Mouse (Mus musculus) lung, embryonic 16.5 days (tissue): ENCODE measurements around the gene Map2k3. TPM values are rescaled to one million over a fixed set of nuclear protein-coding genes. Genes with fewer than 3 reads are reported as not detected.

Experiments
- ATAC-seq: fragments of 200-750 bp; cut with Nextera tagmentation; 2 replicates; pipeline ENCODE4 v1.8.0; 2017; ENCODE audit warnings: low read depth, mild to moderate bottlenecking, moderate library complexity
- H3K27ac ChIP-seq: fragments of 300-500 bp; sonication (generic); 2 replicates; pipeline ENCODE4 v1.5.1; 2014; ENCODE audit warnings: mild to moderate bottlenecking, control low read depth, low read length
- H3K27me3 ChIP-seq: fragments of 300-500 bp; sonication (generic); 2 replicates; pipeline ENCODE4 v1.6.1; 2014; ENCODE audit warnings: low read depth, low read length, mixed read lengths; ENCODE audit not compliant: control insufficient read depth, insufficient read depth
- H3K36me3 ChIP-seq: fragments of 300-500 bp; sonication (generic); 2 replicates; pipeline ENCODE4 v1.6.1; 2014; ENCODE audit warnings: low read length; ENCODE audit not compliant: control insufficient read depth, insufficient read depth
- H3K4me1 ChIP-seq: fragments of 300-500 bp; sonication (generic); replicated peaks from 2 replicates; pipeline ENCODE4 v1.6.1; 2014; ENCODE audit warnings: low read length, mixed read lengths; ENCODE audit not compliant: control insufficient read depth, insufficient read depth
- H3K4me2 ChIP-seq: fragments of 300-500 bp; sonication (generic); 2 replicates; pipeline ENCODE4 v1.6.1; 2014; ENCODE audit warnings: low read depth, low read length, control low read depth
- H3K4me3 ChIP-seq: fragments of 300-500 bp; sonication (generic); 2 replicates; pipeline ENCODE4 v1.5.1; 2014; ENCODE audit warnings: mild to moderate bottlenecking, low read length, control low read depth
- H3K9ac ChIP-seq: fragments of 300-500 bp; sonication (generic); 2 replicates; pipeline ENCODE4 v1.6.1; 2014; ENCODE audit warnings: low read length, control low read depth
- H3K9me3 ChIP-seq: fragments of 300-500 bp; sonication (generic); 2 replicates; pipeline ENCODE4 v1.6.1; 2016; ENCODE audit warnings: low read length; ENCODE audit not compliant: control insufficient read depth
- WGBS: fragments of 180-500 bp; shearing (Covaris S2); extraction: QIAGEN DNeasy Blood & Tissue Kit; methylation state at CpG from one replicate; pipeline ENCODE4 v1.1.7; 2014; 5-methylcytosine and 5-hydroxymethylcytosine counted together
- polyA plus RNA-seq: library from polyadenylated mRNA; unstranded; fragments of >200 nt; fragmentation: Nextera tagmentation; extraction: Ambion mirVana; gene quantifications from 2 replicates; pipeline ENCODE4 v1.2.1, GENCODE M21; 2015

The Map2k3 gene
- polyA plus RNA-seq, 1 experiment from 2014 or later: 114 TPM

DNA sequence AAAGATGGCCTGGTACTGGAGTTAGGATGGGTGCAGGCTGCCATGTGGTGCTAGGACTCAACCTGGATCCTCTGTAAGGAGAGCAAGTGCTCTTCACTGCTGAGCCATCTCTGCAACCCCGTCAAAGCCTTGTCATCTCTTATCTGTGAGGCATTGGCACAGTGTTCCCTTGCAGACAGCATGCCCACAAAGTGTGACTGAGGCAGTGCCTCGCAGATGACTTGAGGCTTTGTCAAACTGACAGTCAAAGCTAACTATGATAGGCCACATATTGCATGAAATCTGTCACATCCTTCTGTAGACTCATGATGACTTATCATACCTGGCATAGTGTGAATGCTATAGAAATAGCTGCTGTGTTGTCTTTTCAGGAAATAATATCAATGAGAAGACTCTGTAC is 11.8 kb upstream of the Map2k3 start:
- H3K9me3 ChIP-seq: no peaks in the 10 kb centered on the region
- 0 out of 2 replicates have a peak, but pooled peaks cover 2% of the 10 kb centered on the region for H3K4me1 ChIP-seq
- no peak overlapping the region for H3K9ac ChIP-seq
- WGBS: 76% methylated on average over 2 of the region's 2 CpGs
- H3K27me3 ChIP-seq: no peaks in the 10 kb centered on the region
- ATAC-seq: no peak
- H3K27ac ChIP-seq: no peak overlapping the region
- no peak overlapping the region for H3K4me3 ChIP-seq
- no peaks in the 10 kb centered on the region for H3K36me3 ChIP-seq
- no peak overlapping the region for H3K4me2 ChIP-seq

DNA sequence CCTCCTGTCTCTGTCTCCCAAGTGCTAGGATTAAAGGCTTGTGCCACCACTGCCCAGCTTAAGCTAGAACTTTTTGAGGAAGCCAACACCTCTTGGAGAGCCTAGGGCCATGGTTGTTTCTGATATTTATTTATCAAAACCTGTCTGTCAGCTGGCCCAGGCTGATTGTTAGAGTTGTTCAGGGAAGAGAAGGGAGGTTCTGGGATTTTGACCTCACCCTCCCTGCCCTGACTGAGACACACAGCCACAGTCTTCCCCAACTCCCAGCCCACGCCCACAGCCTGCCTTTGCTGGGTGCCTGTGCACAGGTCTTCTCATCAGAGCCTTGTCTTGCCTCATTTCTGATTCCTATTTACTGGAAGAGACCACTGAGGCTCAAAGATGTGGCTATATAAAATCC is 9.6 kb upstream of the Map2k3 start:
- no peak for ATAC-seq

DNA sequence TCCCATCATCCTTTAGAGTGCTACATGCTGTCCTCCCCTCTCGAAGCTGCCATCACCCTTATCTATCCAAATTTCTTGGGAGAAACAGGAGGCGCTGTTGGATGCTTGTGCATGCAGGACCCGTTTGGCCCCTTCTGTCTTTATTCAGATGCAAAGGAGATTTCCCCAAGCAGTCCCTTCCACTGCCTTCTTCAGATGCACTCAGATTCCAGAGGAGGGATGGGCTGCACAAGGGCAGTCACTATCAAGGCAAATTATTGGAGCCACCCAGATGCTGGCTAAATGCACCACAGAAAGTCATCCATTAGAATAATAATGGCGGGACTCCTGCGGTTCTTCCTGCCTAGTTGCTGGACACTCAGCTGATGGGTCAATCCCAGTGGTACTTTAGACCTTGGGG is 8.9 kb upstream of the Map2k3 start:
- H3K27ac ChIP-seq: no peak overlapping the region
- H3K4me2 ChIP-seq: no peak overlapping the region
- no peak overlapping the region for H3K4me3 ChIP-seq
- WGBS: 76% methylated on average over 5 of the region's 5 CpGs
- H3K9me3 ChIP-seq: no peaks in the 10 kb centered on the region
- H3K27me3 ChIP-seq: no peaks in the 10 kb centered on the region
- H3K36me3 ChIP-seq: no peaks in the 10 kb centered on the region
- H3K9ac ChIP-seq: no peak overlapping the region
- ATAC-seq: no peak
- peaks cover 11% of the 10 kb centered on the region for H3K4me1 ChIP-seq

More for the DNA sequence above, 9.6 kb upstream of the Map2k3 start:
- no peak overlapping the region for H3K9ac ChIP-seq
- H3K27me3 ChIP-seq: no peaks in the 10 kb centered on the region
- H3K36me3 ChIP-seq: no peaks in the 10 kb centered on the region
- no peak overlapping the region for H3K27ac ChIP-seq
- 83% methylated on average over 1 of the region's 1 CpGs for WGBS
- peaks cover 6% of the 10 kb centered on the region for H3K4me1 ChIP-seq
- no peak overlapping the region for H3K4me3 ChIP-seq
- no peaks in the 10 kb centered on the region for H3K9me3 ChIP-seq
- H3K4me2 ChIP-seq: no peak overlapping the region

DNA sequence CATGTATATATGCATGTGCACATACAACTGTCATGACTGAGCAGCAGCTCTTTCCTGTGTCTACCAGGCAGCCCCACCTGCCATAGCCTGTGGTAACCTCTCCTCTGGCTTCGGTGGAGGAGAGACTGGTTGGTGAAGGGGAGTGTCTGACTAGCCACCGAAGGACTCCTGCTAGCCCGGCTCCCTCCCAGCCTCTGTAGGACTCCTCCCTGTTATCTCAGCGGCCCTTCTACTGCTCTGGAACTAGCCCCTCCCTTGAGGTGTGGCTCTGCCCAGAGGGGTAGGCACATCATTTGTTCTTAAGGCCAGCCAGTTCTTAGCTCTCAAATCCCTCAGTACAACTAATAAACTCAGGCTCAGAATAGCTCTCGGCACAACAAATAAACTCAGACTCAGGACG is 7.3 kb upstream of the Map2k3 start:
- H3K27ac ChIP-seq: no peak overlapping the region
- peaks cover 11% of the 10 kb centered on the region for H3K4me1 ChIP-seq
- no peak overlapping the region for H3K9ac ChIP-seq
- no peak for ATAC-seq
- no peaks in the 10 kb centered on the region for H3K36me3 ChIP-seq
- H3K9me3 ChIP-seq: no peaks in the 10 kb centered on the region
- no peaks in the 10 kb centered on the region for H3K27me3 ChIP-seq
- 41% methylated on average over 6 of the region's 6 CpGs for WGBS
- no peak overlapping the region for H3K4me3 ChIP-seq
- H3K4me2 ChIP-seq: no peak overlapping the region

DNA sequence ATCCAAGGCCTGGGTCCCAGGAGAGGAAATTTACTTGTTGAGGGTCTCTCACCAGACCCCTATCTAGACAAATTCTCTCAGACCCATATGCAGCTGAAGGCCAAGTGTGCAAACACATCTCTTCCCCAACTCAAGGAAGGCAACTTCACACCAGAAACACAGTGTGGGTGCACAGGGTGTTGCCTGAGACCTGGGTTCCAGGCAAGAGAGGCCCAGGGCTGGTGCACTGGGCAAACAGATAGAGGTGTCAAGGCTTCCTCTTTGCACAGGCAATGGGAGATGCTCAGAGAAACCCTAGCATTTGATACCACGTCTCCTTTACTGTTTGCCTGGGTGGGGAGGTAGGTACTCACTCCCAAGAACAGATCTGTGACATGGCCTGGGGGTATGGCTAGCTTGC is 6.9 kb upstream of the Map2k3 start:
- no peak overlapping the region for H3K4me2 ChIP-seq

DNA sequence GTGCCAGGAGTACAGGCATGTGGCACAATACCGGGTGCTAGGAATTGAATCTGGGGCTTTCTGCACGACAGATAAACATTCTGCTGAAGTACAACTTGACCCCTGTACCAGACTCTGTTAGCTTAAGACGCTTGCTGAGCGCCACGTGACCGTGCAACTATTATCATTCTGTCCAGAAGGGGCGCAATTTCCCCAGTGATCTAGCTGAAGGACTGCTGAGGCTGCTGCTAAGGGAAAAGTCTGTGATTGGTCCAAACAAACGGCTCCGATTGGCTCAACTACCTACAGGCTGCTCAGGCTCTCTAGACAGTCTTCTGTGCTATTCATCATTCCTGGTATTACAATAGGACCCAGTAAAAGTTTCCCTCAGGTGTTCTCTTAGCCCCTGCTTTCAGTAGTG is 4.6 kb upstream of the Map2k3 start:
- ATAC-seq: peak; percentile 69
- Histone ChIP-seq H3K27me3 (no peaks in the 10 kb centered on the region), H3K4me2 (peak overlapping the region; percentile 43), H3K9ac (no peak overlapping the region), H3K36me3 (no peaks in the 10 kb centered on the region), H3K4me1 (peaks cover 19% of the 10 kb centered on the region), H3K27ac (peak overlapping the region; percentile 50; the same call in 1 of the 2 replicates), H3K4me3 (0 out of 2 replicates have a peak overlapping the region, but pooled peaks have one; percentile 7), H3K9me3 (no peaks in the 10 kb centered on the region)
- WGBS: 0% methylated on average over 9 of the region's 9 CpGs

More for the DNA sequence above, 6.9 kb upstream of the Map2k3 start:
- Histone ChIP-seq H3K9ac (no peak overlapping the region), H3K36me3 (no peaks in the 10 kb centered on the region), H3K27me3 (no peaks in the 10 kb centered on the region), H3K4me3 (no peak overlapping the region), H3K4me1 (peaks cover 11% of the 10 kb centered on the region), H3K27ac (no peak overlapping the region), H3K9me3 (no peaks in the 10 kb centered on the region)
- ATAC-seq: no peak
- WGBS: 89% methylated on average over 1 of the region's 1 CpGs

DNA sequence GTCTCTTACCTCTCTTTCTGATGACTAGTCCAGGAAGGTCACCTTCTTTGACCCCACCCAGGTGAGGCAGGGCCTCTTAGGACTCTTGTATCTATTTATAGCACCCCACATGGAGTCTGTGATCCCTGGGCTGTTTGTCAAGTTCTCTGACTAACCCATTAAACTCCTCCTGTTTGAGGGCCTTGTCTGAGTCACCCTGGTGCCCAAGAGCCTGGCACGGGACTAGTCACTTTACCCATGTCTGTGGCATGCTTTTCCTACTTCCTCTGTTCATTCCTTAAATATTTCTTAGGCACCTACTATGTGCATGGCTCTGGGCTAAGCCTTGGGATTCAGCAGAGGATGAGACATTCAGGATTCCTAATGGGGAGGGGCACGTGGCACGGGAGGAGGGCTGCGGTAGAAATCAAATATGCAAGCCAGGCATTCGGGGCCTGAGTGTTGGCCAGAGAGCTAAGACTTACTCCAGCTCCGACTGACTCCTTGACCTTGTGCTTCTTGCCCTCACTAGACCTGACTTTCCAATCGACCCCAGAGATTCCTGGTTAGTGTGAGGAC is 1.0 kb upstream of the Map2k3 start:
- Histone ChIP-seq H3K4me2 (peak overlapping the region; percentile 95), H3K27me3 (no peaks in the 10 kb centered on the region), H3K36me3 (no peaks in the 10 kb centered on the region), H3K9ac (peak overlapping the region; percentile 69), H3K4me3 (peak overlapping the region; percentile 91), H3K9me3 (no peaks in the 10 kb centered on the region), H3K27ac (no peak overlapping the region), H3K4me1 (peaks cover 40% of the 10 kb centered on the region)
- ATAC-seq: no peak
- 14% methylated on average over 7 of the region's 7 CpGs for WGBS

DNA sequence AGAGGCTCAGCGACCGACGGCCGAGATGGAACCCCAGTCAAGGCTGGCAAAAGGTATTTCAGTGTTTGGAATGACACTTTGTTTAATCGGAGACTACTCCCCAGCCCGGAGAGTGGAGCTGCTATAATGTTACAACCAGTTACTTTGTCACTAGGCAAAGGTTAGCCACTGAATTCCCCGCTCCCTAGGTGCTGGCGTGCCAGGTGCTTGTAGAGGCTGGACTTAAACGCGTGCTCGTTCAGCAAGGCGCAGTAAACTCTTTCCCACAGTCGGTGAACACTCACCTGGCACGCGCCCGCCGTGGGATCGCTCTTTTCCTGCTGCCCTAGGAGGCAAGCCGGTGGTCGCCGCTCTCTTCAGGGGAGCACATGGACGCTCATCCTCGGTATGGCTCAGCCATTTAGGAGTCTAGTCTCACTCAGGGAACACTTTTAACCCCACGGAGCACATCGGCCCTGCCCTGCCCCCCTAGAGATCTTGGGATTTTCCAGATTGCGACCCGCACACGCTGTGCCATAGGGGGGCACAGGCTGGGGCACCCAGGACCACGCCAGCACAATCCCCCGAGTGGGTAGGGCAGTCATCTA is 458 bp upstream of the Map2k3 start:
- H3K36me3 ChIP-seq: no peaks in the 10 kb centered on the region
- 2% methylated on average over 30 of the region's 30 CpGs for WGBS
- H3K9me3 ChIP-seq: no peaks in the 10 kb centered on the region
- no peak overlapping the region for H3K27ac ChIP-seq
- peak overlapping the region; percentile 95 for H3K4me2 ChIP-seq
- peaks cover 41% of the 10 kb centered on the region for H3K4me1 ChIP-seq
- H3K27me3 ChIP-seq: no peaks in the 10 kb centered on the region
- H3K9ac ChIP-seq: peak overlapping the region; percentile 69
- H3K4me3 ChIP-seq: peak overlapping the region; percentile 91
- ATAC-seq: peak; percentile 4

DNA sequence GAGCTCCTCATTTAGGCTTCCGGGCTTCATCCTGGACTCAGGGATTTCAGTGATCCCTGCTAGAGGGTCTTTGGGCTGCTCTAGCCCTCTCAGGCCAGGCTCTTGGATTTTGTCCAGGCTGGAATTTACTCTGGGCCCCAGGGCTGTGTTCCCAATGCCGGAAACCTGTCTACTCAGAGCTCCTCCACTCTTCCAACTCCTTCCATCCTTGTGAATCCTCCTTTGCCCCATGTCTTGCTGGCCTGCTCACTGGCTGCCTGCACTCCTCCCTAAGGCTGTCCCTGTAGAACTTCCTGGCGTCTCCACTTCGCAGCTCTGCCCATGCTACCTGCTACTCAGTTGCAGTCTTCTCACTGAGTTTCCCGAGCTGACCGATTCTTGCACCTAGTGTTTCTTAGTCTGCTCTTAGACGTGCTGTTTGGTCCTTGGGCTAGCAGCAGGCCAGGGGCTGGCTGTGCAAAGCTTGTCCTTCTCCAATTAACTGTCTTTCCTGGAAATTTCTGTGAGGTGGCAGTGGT is 729 bp downstream of the Map2k3 start:
- Histone ChIP-seq H3K27ac (peak overlapping the region; percentile 85), H3K4me3 (peak overlapping the region; percentile 91), H3K9me3 (no peaks in the 10 kb centered on the region), H3K27me3 (no peaks in the 10 kb centered on the region), H3K4me2 (peak overlapping the region; percentile 93), H3K36me3 (no peaks in the 10 kb centered on the region), H3K4me1 (peaks cover 32% of the 10 kb centered on the region), H3K9ac (peak overlapping the region; percentile 91)
- 2% methylated on average over 7 of the region's 7 CpGs for WGBS
- no peak; the same call in 1 of the 2 replicates for ATAC-seq
